Mouse (Mus musculus): ENCODE measurements at regions not wholly inside any gene's neighbourhood (a gene's known extent, or its start where the extent isn't known, plus 50 kb on each side); places are given as distances from the start of the nearest gene placed in this dataset.

- Histone ChIP-seq H3K27ac (ENCODE audit: poor library complexity, severe bottlenecking) (no peak overlapping the region), H3K9ac (no peak overlapping the region), H3K36me3 (no peaks in the 10 kb centered on the region), H3K4me1 (replicated peaks) (peaks cover 4% of the 10 kb centered on the region; the same call in 1 of the 2 replicates), H3K4me3 (no peak overlapping the region), H3K27me3 (replicated peaks) (peaks cover 7% of the 10 kb centered on the region; the same call in 1 of the 2 replicates), H3K4me2 (no peak overlapping the region), H3K9me3 (replicated peaks) (no peaks in the 10 kb centered on the region)
- no peak for ATAC-seq (ENCODE audit: insufficient number of reproducible peaks, low FRiP score)
- WGBS = 62% methylated on average over 8 of the region's 8 CpGs
Observed at GRCm38 (mm10) chr10:117436308-117436874, 56.6 kb upstream of the Cpsf6 start.

DNA sequence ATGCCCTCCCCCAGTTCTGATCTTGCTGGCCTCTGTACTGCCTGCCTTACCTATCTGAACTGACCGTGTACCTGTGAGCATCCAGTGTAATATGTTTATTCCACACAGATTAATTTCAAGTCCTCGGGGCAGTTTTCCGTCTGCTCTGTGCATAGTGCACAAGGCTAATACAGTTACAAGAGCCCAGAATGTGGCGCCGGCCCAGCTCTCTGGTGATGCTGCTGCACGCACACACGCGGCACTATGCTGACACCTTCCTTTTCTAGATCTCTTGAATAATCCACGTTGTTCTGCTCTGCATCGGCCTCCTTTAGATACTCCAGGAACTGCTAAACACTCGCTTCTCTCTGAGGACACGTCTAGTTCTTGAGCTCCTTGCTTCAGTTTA is 55.9 kb upstream of the Cpsf6 start:
- 41% methylated on average over 12 of the region's 12 CpGs for WGBS
- no peak; the same call in 1 of the 2 replicates for ATAC-seq (ENCODE audit: insufficient number of reproducible peaks, low FRiP score)
- peaks cover 10% of the 10 kb centered on the region; the same call in 1 of the 2 replicates for H3K27me3 ChIP-seq (replicated peaks)
- H3K9ac ChIP-seq = no peak overlapping the region
- H3K4me3 ChIP-seq = no peak overlapping the region
- no peaks in the 10 kb centered on the region for H3K9me3 ChIP-seq (replicated peaks)
- no peaks in the 10 kb centered on the region for H3K36me3 ChIP-seq
- H3K27ac ChIP-seq (ENCODE audit: poor library complexity, severe bottlenecking) = no peak overlapping the region
- H3K4me1 ChIP-seq (replicated peaks) = peaks cover 4% of the 10 kb centered on the region; the same call in 1 of the 2 replicates
- H3K4me2 ChIP-seq = peak overlapping the region; percentile 65

GRCm38 (mm10) chr10:117434871-117435733 is 55.3 kb upstream of the Cpsf6 start:
- Histone ChIP-seq H3K36me3 (no peaks in the 10 kb centered on the region), H3K9ac (no peak overlapping the region), H3K4me1 (replicated peaks) (peaks cover 4% of the 10 kb centered on the region; the same call in 1 of the 2 replicates), H3K9me3 (replicated peaks) (no peaks in the 10 kb centered on the region), H3K4me2 (peak overlapping the region; percentile 65), H3K4me3 (peak overlapping the region; percentile 20), H3K27me3 (replicated peaks) (0 out of 2 replicates have a peak, but pooled peaks cover 10% of the 10 kb centered on the region), H3K27ac (ENCODE audit: poor library complexity, severe bottlenecking) (no peak overlapping the region)
- peak; percentile 76 for ATAC-seq (ENCODE audit: insufficient number of reproducible peaks, low FRiP score)
- 15% methylated on average over 33 of the region's 33 CpGs for WGBS

- no peak overlapping the region for H3K9ac ChIP-seq
- 0 out of 2 replicates have a peak, but pooled peaks cover 10% of the 10 kb centered on the region for H3K27me3 ChIP-seq (replicated peaks)
- H3K4me2 ChIP-seq = no peak overlapping the region
- ATAC-seq (ENCODE audit: insufficient number of reproducible peaks, low FRiP score) = no peak
- peaks cover 4% of the 10 kb centered on the region; the same call in 1 of the 2 replicates for H3K4me1 ChIP-seq (replicated peaks)
- H3K9me3 ChIP-seq (replicated peaks) = no peaks in the 10 kb centered on the region
- WGBS = 92% methylated on average over 8 of the region's 8 CpGs
- no peak overlapping the region for H3K4me3 ChIP-seq
- H3K36me3 ChIP-seq = no peaks in the 10 kb centered on the region
- H3K27ac ChIP-seq (ENCODE audit: poor library complexity, severe bottlenecking) = no peak overlapping the region
Observed at GRCm38 (mm10) chr10:117434293-117434842, 54.6 kb upstream of the Cpsf6 start.

DNA sequence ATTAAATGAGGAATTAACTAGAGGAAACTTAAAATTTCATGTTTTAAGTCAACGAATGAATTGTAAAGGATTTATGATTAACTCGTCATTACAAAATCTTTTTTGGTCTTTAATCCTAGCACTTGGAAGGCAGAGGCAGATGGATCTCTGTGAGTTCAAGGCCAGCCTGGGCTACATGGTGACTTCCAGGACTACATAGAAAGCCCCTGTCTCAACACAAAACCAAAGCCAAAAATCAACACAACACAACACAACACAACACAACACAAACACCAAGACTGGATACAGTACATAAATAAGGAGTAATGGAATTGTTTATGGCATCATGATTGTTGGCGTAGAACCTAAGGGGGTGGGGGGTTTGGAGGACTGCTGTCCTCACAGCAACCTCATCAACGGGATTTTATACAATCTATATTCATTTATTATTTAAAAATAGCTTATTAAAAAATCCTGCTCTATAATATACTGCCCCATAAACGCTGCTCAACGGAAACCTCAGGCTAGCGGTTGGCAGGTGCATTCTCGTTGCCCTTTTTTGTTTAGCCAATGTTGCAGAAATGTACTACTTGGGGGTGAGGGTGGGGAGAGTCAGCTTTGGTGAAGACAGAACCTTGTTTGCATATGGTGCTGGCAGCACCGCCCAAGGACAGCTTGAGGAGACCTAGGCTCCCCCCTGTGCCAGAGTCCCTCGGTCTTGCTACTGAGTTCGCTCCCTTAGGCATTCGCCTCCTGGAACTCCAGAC is 53.9 kb upstream of the Cpsf6 start:
- H3K4me2 ChIP-seq = no peak overlapping the region
- H3K9ac ChIP-seq = no peak overlapping the region
- H3K4me1 ChIP-seq (replicated peaks) = peaks cover 4% of the 10 kb centered on the region; the same call in 1 of the 2 replicates
- no peak overlapping the region for H3K4me3 ChIP-seq
- H3K27me3 ChIP-seq (replicated peaks) = 0 out of 2 replicates have a peak, but pooled peaks cover 10% of the 10 kb centered on the region
- no peaks in the 10 kb centered on the region for H3K9me3 ChIP-seq (replicated peaks)
- WGBS = 92% methylated on average over 12 of the region's 12 CpGs
- H3K36me3 ChIP-seq = no peaks in the 10 kb centered on the region
- no peak overlapping the region for H3K27ac ChIP-seq (ENCODE audit: poor library complexity, severe bottlenecking)
- ATAC-seq (ENCODE audit: insufficient number of reproducible peaks, low FRiP score) = no peak

- no peak for ATAC-seq (ENCODE audit: insufficient number of reproducible peaks, low FRiP score)
Observed at GRCm38 (mm10) chr10:117432871-117433546, 53.2 kb upstream of the Cpsf6 start.

GRCm38 (mm10) chr10:117432415-117432814 is 52.6 kb upstream of the Cpsf6 start:
- 0 out of 2 replicates have a peak, but pooled peaks cover 10% of the 10 kb centered on the region for H3K27me3 ChIP-seq (replicated peaks)
- no peak overlapping the region for H3K27ac ChIP-seq (ENCODE audit: poor library complexity, severe bottlenecking)
- peaks cover 4% of the 10 kb centered on the region; the same call in 1 of the 2 replicates for H3K4me1 ChIP-seq (replicated peaks)
- no peak for ATAC-seq (ENCODE audit: insufficient number of reproducible peaks, low FRiP score)
- H3K4me2 ChIP-seq = peak overlapping the region; percentile 60
- no peaks in the 10 kb centered on the region for H3K36me3 ChIP-seq
- whole genome bisulfite sequencing = 7% methylated on average over 21 of the region's 21 CpGs
- H3K4me3 ChIP-seq = peak overlapping the region; percentile 11; the same call in 1 of the 2 replicates
- H3K9ac ChIP-seq = no peak overlapping the region
- no peaks in the 10 kb centered on the region for H3K9me3 ChIP-seq (replicated peaks)

More at GRCm38 (mm10) chr10:117432871-117433546, 53.2 kb upstream of the Cpsf6 start:
- H3K4me3 ChIP-seq = no peak overlapping the region
- H3K27me3 ChIP-seq (replicated peaks) = 0 out of 2 replicates have a peak, but pooled peaks cover 10% of the 10 kb centered on the region
- peak overlapping the region; percentile 60 for H3K4me2 ChIP-seq
- 90% methylated on average over 7 of the region's 7 CpGs for WGBS
- H3K9me3 ChIP-seq (replicated peaks) = no peaks in the 10 kb centered on the region
- H3K9ac ChIP-seq = no peak overlapping the region
- H3K4me1 ChIP-seq (replicated peaks) = peaks cover 4% of the 10 kb centered on the region; the same call in 1 of the 2 replicates
- H3K36me3 ChIP-seq = no peaks in the 10 kb centered on the region
- no peak overlapping the region for H3K27ac ChIP-seq (ENCODE audit: poor library complexity, severe bottlenecking)

DNA sequence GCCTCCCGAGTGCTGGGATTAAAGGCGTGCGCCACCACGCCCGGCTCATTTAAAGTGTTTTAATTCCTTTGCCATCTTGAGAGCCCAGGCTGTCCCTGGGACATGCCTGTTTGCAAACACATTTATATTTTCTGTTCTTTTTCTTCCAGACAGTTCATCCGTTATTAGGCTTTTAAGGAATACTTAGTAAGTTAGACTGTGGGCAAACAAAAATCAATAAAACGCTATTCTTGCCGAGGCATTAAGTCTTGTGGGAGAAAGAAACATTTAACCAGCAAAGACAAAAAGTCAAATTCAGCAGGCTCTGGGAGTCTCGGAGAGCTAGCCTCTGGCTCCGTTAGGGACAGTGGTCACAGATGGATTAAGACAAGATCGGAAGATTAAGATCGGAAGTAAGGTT is 52.0 kb upstream of the Cpsf6 start:
- 75% methylated on average over 12 of the region's 12 CpGs for WGBS
- H3K9me3 ChIP-seq (replicated peaks) = no peaks in the 10 kb centered on the region
- no peak overlapping the region for H3K9ac ChIP-seq

GRCm38 (mm10) chr10:117431086-117431619 is 51.3 kb upstream of the Cpsf6 start:
- Histone ChIP-seq H3K9ac (no peak overlapping the region), H3K4me1 (replicated peaks) (peaks cover 4% of the 10 kb centered on the region; the same call in 1 of the 2 replicates), H3K4me2 (no peak overlapping the region), H3K27me3 (replicated peaks) (0 out of 2 replicates have a peak, but pooled peaks cover 10% of the 10 kb centered on the region), H3K27ac (ENCODE audit: poor library complexity, severe bottlenecking) (no peak overlapping the region), H3K36me3 (no peaks in the 10 kb centered on the region), H3K4me3 (no peak overlapping the region), H3K9me3 (replicated peaks) (no peaks in the 10 kb centered on the region)
- no peak for ATAC-seq (ENCODE audit: insufficient number of reproducible peaks, low FRiP score)
- WGBS = 66% methylated on average over 3 of the region's 3 CpGs

More for the DNA sequence above, 52.0 kb upstream of the Cpsf6 start:
- Histone ChIP-seq H3K4me2 (peak overlapping the region; percentile 60), H3K4me3 (no peak overlapping the region), H3K27me3 (replicated peaks) (0 out of 2 replicates have a peak, but pooled peaks cover 10% of the 10 kb centered on the region), H3K36me3 (no peaks in the 10 kb centered on the region), H3K27ac (ENCODE audit: poor library complexity, severe bottlenecking) (no peak overlapping the region), H3K4me1 (replicated peaks) (peaks cover 4% of the 10 kb centered on the region; the same call in 1 of the 2 replicates)
- ATAC-seq (ENCODE audit: insufficient number of reproducible peaks, low FRiP score) = no peak
